10 mouse cellular contexts compared by ENCODE assay signal in genomic region chr6:100396311-100397200, GRCm38 (mm10).
DNase-seq lines count a peak whose midpoint lies in the region; ATAC-seq lines count a peak whose summit lies in the region.
"Had no signal": no experiment of that assay in that cellular context is flagged by ENCODE, and none has a peak within 500 bp of the region (broad histone marks: within the 10 kb centered on the region; RNA-seq: fewer than 3 reads in every experiment).

No protein-coding gene starts in this region.

- H3K27me3 ChIP-seq in kidney, embryonic 16.5 days (ENCODE audit: insufficient read depth, low read length) = no peaks in the 10 kb centered on the region
- H3K27me3 ChIP-seq in kidney, embryonic 15.5 days = no peaks in the 10 kb centered on the region
- H3K27me3 ChIP-seq: midbrain, embryonic 12.5 days had no signal

- H3K4me3 ChIP-seq in kidney, embryonic 16.5 days (ENCODE audit: low read length) = no peak overlapping the region
- no peak overlapping the region for H3K4me3 ChIP-seq in kidney, embryonic 15.5 days (replicated peaks)
- H3K4me3 ChIP-seq: midbrain, embryonic 12.5 days had no signal

- H3K36me3 ChIP-seq in kidney, embryonic 16.5 days (ENCODE audit: insufficient read depth, low read length) = no peaks in the 10 kb centered on the region
- no peaks in the 10 kb centered on the region for H3K36me3 ChIP-seq in kidney, embryonic 15.5 days
- H3K36me3 ChIP-seq: midbrain, embryonic 12.5 days had no signal

- peaks cover 9% of the 10 kb centered on the region for H3K4me1 ChIP-seq in kidney, embryonic 16.5 days (ENCODE audit: insufficient read depth, low read length)
- peaks cover 7% of the 10 kb centered on the region; the same call in 1 of the 2 replicates for H3K4me1 ChIP-seq in kidney, embryonic 15.5 days
- H3K4me1 ChIP-seq: midbrain, embryonic 12.5 days had no signal

- peak; percentile 80 for DNase-seq in layer of hippocampus, adult 9-11 months
- DNase-seq in right cerebral cortex, adult 2 months (ENCODE audit: low spot score in 2 of 2) = peak; percentile 66 to 79
- DNase-seq in testis, postnatal 14 days (ENCODE audit: low spot score) = no peak
- DNase-seq in gastrocnemius, postnatal 36 days = no peak
- DNase-seq: lung, adult 2 months had no signal

- H3K9ac ChIP-seq in kidney, embryonic 16.5 days (replicated peaks; ENCODE audit: low read length) = no peak overlapping the region
- H3K9ac ChIP-seq in kidney, embryonic 15.5 days = no peak overlapping the region
- H3K9ac ChIP-seq: midbrain, embryonic 12.5 days had no signal

- peak; percentile 57; the same call in 1 of the 2 replicates for ATAC-seq in kidney, embryonic 16.5 days (ENCODE audit: low FRiP score, low TSS enrichment)
- ATAC-seq in kidney, embryonic 15.5 days (replicated peaks; ENCODE audit: low FRiP score) = no peak
- peak; percentile 59 for ATAC-seq in frontal cortex, adult (ENCODE audit: low TSS enrichment)

- 58% methylated on average over 14 of the region's 14 CpGs for WGBS in kidney, embryonic 16.5 days
- 56% methylated on average over 14 of the region's 14 CpGs for WGBS in kidney, embryonic 15.5 days

- no peaks in the 10 kb centered on the region for H3K9me3 ChIP-seq in kidney, embryonic 16.5 days (ENCODE audit: low read length)
- H3K9me3 ChIP-seq in kidney, embryonic 15.5 days (replicated peaks) = no peaks in the 10 kb centered on the region
- H3K9me3 ChIP-seq: midbrain, embryonic 12.5 days had no signal

- no peak overlapping the region for H3K27ac ChIP-seq in kidney, embryonic 16.5 days (ENCODE audit: low read length)
- no peak overlapping the region for H3K27ac ChIP-seq in kidney, embryonic 15.5 days
- H3K27ac ChIP-seq: midbrain, embryonic 12.5 days had no signal

- intact Hi-C loops in gastrocnemius, postnatal 36 days (cut with DNase I) = no loop called here

- H3K4me2 ChIP-seq in kidney, embryonic 16.5 days (replicated peaks; ENCODE audit: low read depth, low read length) = no peak overlapping the region
- no peak overlapping the region for H3K4me2 ChIP-seq in kidney, embryonic 15.5 days
- H3K4me2 ChIP-seq: heart, embryonic 11.5 days; midbrain, embryonic 12.5 days had no signal

Comparison
In these comparisons a context has a peak if more than half of its experiments do, and no peak if none do; other contexts are left out.
1. DNase-seq: peak in layer of hippocampus, adult 9-11 months (single experiment) and right cerebral cortex, adult 2 months (2 of 2); none in testis, postnatal 14 days (single experiment) and gastrocnemius, postnatal 36 days (0 of 2).